Mouse (Mus musculus): ENCODE results near the gene Dph2.

DNA sequence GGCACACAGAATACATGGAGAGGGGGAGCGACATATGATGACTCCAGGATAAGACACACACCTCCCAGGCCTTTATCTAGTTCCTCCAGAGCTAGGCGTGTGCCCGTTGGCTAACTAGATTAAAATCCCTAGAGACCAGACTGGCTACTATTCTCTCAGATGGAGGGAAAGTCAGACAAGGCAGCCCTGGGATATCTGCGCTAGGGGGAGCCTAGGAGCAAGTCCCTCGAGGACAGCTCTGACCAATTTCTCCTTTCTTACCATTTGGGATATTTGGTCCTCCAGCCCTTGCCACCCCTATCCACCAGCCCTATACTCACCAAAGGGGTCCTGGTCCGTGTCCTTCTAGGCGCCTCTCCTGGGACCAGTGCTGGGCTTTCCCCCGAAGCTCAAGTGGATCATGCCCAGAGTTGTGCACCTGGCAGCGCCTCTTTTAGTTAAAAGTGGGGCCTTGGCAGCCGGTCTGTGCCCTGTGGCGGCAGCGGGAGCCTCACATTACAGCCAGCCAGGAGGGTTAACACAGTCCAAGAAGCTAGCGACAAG lies 36.9 kb upstream of the Dph2 start:
- TF ChIP-seq CTCF (IDR thresholded peaks at IDR 0.05; ENCODE audit: borderline replicate concordance, insufficient read depth, low read depth, low read length) (peak; percentile 61; the same call in 1 of the 2 replicates), POLR2A (IDR thresholded peaks at IDR 0.05; ENCODE audit: borderline replicate concordance, insufficient read depth, low read length) (no peak)
